Mouse (Mus musculus) embryonic facial prominence, embryonic 12.5 days (tissue): ENCODE results near the gene Gnat3. TPM values are rescaled to one million over a fixed set of nuclear protein-coding genes. Genes with fewer than 3 reads are reported as not detected.

ENCODE experiments used
- ATAC-seq: fragments of 200-750 bp; cut with Nextera tagmentation; 2 replicates; pipeline ENCODE4 v1.8.0; 2017; ENCODE audit not compliant: insufficient number of reproducible peaks, insufficient read depth, low FRiP score, low TSS enrichment
- H3K27ac ChIP-seq: fragments of 300-500 bp; sonication (generic); 2 replicates; pipeline ENCODE4 v1.5.1; 2016; ENCODE audit warnings: mild to moderate bottlenecking
- H3K27me3 ChIP-seq: fragments of 300-500 bp; sonication (generic); 2 replicates; pipeline ENCODE4 v1.6.1; 2016; ENCODE audit warnings: mild to moderate bottlenecking, moderate library complexity
- H3K36me3 ChIP-seq: fragments of 300-500 bp; sonication (generic); 2 replicates; pipeline ENCODE4 v1.6.1; 2016; ENCODE audit warnings: mild to moderate bottlenecking
- H3K4me1 ChIP-seq: fragments of 300-500 bp; sonication (generic); 2 replicates; pipeline ENCODE4 v1.6.1; 2016
- H3K4me2 ChIP-seq: fragments of 300-500 bp; sonication (generic); replicated peaks from 2 replicates; pipeline ENCODE4 v1.6.1; 2016; ENCODE audit warnings: mild to moderate bottlenecking, moderate library complexity
- H3K4me3 ChIP-seq: fragments of 300-500 bp; sonication (generic); 2 replicates; pipeline ENCODE4 v1.5.1; 2016; ENCODE audit warnings: mild to moderate bottlenecking
- H3K9ac ChIP-seq: fragments of 300-500 bp; sonication (generic); 2 replicates; pipeline ENCODE4 v1.6.1; 2016; ENCODE audit warnings: mild to moderate bottlenecking, moderate library complexity
- H3K9me3 ChIP-seq: fragments of 300-500 bp; sonication (generic); 2 replicates; pipeline ENCODE4 v1.6.1; 2016; ENCODE audit warnings: mild to moderate bottlenecking, moderate library complexity
- WGBS: fragments of 180-500 bp; shearing (Covaris S2); methylation state at CpG from one replicate; pipeline ENCODE4 v1.1.7; 2016; 5-methylcytosine and 5-hydroxymethylcytosine counted together
- polyA plus RNA-seq: library from polyadenylated mRNA; unstranded; fragments of >200 nt; fragmentation: Nextera tagmentation; extraction: Ambion mirVana; gene quantifications from 2 replicates; pipeline ENCODE4 v1.2.1, GENCODE M21; 2016

Gene Gnat3
- polyA plus RNA-seq, 1 experiment from 2014 or later, result 0.12 TPM

DNA sequence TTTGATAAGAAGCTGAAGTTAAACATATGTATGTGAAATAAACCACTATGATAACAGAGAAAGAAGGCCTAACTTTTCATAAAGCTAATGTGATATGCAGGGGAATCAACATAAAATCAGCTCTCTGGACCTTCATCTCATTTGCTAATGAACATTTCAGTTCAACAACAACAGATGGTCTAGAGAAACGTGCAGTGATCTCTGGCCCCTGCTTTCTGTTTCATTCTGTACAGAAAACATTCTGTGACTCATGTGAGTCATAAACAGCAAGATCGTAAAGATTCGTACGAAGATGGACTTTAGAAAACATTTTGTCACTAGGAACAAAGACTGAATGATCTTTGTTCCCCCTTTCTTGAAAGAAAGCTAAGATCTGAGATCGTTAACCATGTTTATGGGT lies 48.0 kb downstream of the Gnat3 start:
- 86% methylated on average over 5 of the region's 5 CpGs for WGBS
- H3K4me1 ChIP-seq, result no peaks in the 10 kb centered on the region
- no peak for ATAC-seq
- no peak overlapping the region for H3K4me3 ChIP-seq
- no peak overlapping the region for H3K27ac ChIP-seq
- no peak overlapping the region for H3K9ac ChIP-seq
- H3K9me3 ChIP-seq, result no peaks in the 10 kb centered on the region
- H3K36me3 ChIP-seq, result no peaks in the 10 kb centered on the region
- no peaks in the 10 kb centered on the region for H3K27me3 ChIP-seq
- no peak overlapping the region for H3K4me2 ChIP-seq

DNA sequence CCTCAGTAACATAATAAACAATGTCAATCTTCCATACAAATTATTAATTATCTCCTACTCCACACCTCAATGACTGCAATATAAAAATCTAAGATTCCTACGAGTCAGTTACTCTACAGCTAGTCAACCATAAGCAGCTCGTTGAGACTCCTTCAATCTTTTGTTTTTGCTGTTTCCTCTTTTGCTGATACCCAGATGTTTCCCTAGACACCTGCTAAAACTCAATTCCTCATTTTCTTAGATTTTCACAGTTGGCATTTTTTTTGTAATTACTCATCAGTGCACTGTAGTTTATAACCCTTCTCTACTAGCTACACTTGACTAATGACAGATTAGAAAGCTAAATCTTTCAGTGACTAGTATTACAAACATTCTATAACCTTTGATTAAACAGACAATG lies 50.8 kb downstream of the Gnat3 start:
- no peaks in the 10 kb centered on the region for H3K27me3 ChIP-seq
- ATAC-seq, result no peak
- H3K4me3 ChIP-seq, result no peak overlapping the region
- no peaks in the 10 kb centered on the region for H3K36me3 ChIP-seq
- no peaks in the 10 kb centered on the region for H3K4me1 ChIP-seq
- H3K9ac ChIP-seq, result no peak overlapping the region
- H3K27ac ChIP-seq, result no peak overlapping the region
- WGBS, result 65% methylated on average over 2 of the region's 2 CpGs
- H3K9me3 ChIP-seq, result no peaks in the 10 kb centered on the region
- no peak overlapping the region for H3K4me2 ChIP-seq

DNA sequence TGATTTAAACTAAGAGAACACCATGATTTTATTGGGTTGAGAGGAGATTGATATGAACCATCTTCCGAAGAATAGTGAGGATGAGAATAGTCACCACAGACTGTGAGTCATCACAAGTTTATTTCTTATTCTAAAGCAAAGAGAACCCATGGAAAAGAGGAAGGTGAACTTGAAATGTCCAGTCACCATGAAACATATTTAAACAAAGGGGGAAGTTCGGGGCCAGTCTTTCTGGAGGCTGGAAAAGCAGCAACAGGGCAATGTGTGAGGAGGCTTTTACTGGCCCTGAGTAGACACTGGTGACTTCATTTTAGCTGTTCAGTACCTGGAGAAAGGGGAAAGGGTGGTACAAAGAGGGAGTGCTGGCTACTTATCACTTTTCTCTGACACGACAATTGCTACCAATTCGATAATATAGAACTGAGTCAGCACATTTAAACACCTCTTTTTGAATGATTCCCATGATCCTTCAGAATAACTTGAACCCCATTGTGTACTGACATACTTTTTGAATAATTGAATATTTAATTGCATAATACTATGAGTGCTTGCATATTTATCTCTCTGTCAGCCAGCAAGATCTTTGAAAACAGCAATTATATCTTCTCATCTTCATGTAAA lies 52.0 kb downstream of the Gnat3 start:
- Histone ChIP-seq H3K4me3 (no peak overlapping the region), H3K9me3 (no peaks in the 10 kb centered on the region), H3K36me3 (no peaks in the 10 kb centered on the region), H3K9ac (no peak overlapping the region), H3K27me3 (no peaks in the 10 kb centered on the region), H3K4me1 (no peaks in the 10 kb centered on the region), H3K27ac (no peak overlapping the region), H3K4me2 (no peak overlapping the region)
- ATAC-seq, result no peak
- WGBS, result 88% methylated on average over 4 of the region's 4 CpGs

DNA sequence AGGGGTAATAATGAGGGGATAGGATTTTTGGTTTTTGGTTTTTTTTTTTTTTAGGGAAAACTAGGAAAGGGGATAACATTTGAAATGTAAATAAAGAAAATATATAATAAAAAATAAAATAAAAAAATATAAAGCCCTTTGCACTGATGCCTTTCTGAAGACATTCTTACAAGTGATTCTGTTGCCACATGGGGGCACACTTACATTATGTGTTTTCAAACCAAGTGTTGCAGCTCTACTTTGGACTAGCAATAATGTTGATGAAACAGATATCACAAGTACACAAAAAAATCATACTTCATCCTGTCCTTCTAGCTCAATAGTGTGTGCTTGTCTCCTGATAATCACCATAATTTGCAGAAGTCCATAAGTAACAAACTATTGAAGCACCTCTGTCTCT lies 61.0 kb downstream of the Gnat3 start:
- H3K36me3 ChIP-seq, result no peaks in the 10 kb centered on the region
- ATAC-seq, result no peak
- H3K4me3 ChIP-seq, result no peak overlapping the region
- H3K9me3 ChIP-seq, result no peaks in the 10 kb centered on the region
- no peak overlapping the region for H3K4me2 ChIP-seq
- H3K4me1 ChIP-seq, result no peaks in the 10 kb centered on the region
- no peaks in the 10 kb centered on the region for H3K27me3 ChIP-seq
- no peak overlapping the region for H3K27ac ChIP-seq
- H3K9ac ChIP-seq, result no peak overlapping the region

DNA sequence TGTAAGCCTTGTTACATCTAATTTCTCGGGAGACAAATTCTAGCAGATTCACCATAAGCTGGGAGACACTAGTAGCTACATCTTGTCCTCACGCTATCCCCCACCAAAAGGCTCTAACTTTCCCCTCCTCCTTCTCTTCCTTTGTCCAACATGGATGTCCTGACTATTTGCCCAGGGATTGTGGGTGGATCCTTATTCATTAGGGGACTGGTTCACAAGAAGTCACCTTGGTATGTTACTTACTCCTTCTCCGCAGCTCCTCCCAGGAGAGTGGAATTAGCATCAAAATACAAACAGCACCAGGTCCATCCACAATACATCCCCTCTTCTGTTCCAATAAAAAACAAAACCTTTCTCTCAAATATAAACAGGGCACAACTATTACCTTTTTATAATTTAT lies 65.2 kb downstream of the Gnat3 start:
- no peak overlapping the region for H3K4me2 ChIP-seq
- no peak for ATAC-seq
- H3K9me3 ChIP-seq, result no peaks in the 10 kb centered on the region
- H3K4me3 ChIP-seq, result no peak overlapping the region
- WGBS, result 88% methylated on average over 3 of the region's 3 CpGs
- no peak overlapping the region for H3K9ac ChIP-seq
- no peak overlapping the region for H3K27ac ChIP-seq
- no peaks in the 10 kb centered on the region for H3K36me3 ChIP-seq
- H3K4me1 ChIP-seq, result no peaks in the 10 kb centered on the region
- no peaks in the 10 kb centered on the region for H3K27me3 ChIP-seq

DNA sequence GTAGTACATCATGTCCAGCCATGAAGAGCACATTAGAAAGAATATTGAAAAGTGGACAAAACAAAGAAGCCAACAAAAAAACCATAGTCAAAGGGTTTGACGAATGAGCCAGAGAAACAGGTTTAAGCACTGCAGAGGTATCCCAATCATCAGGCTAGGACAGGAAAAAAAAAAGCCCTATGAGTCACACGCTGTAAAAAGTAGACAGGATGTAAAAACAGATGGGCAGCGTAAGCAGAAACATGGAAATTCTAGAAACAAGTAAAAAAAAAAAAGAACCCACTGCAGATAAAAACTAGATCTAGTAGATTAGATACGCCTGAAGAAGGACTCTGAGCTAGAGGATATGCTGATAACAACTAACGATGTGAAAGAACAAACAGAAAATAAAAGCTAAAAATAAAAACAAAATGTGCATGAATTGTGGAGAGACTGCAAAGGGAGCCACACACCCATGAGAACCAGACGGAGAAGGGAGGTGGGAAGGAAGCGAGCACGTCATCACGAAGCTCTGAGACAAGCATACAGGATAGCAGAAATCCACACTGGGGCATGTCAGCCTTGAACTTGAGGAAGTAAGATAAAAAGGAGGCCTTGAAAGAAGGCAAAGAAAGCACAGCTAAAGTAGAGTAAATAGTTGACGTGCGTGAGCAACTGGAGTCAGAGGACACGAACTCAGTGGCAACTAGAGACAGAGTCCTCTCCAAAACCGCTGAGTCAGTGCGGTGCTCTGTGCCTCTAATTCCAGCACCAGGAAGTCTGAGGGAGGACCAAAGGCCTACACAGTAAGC lies 73.7 kb downstream of the Gnat3 start:
- 82% methylated on average over 14 of the region's 14 CpGs for WGBS
- Histone ChIP-seq H3K27ac (no peak overlapping the region), H3K9ac (no peak overlapping the region), H3K36me3 (no peaks in the 10 kb centered on the region), H3K4me2 (no peak overlapping the region), H3K27me3 (no peaks in the 10 kb centered on the region), H3K4me3 (no peak overlapping the region), H3K9me3 (no peaks in the 10 kb centered on the region), H3K4me1 (no peaks in the 10 kb centered on the region)
- no peak for ATAC-seq

DNA sequence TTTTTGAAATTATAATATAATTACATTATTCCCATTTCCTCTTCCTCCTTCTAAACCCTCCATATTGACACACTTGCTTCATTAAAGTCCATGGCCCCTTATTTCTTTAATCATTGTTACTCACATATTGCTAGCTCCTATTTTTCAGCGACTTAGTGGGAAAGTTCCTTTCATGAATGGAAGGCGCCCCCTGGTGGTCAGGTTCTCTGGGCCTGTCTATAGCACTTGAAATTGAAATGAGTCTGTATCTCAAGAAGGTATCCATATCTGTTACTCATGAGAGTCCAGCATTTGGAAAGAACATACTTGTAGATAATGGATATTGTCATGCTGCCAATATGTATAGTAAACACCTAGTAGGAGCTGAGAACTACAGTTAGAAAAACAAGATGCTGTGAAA lies 80.7 kb downstream of the Gnat3 start:
- 6% methylated on average over 2 of the region's 2 CpGs for WGBS

DNA sequence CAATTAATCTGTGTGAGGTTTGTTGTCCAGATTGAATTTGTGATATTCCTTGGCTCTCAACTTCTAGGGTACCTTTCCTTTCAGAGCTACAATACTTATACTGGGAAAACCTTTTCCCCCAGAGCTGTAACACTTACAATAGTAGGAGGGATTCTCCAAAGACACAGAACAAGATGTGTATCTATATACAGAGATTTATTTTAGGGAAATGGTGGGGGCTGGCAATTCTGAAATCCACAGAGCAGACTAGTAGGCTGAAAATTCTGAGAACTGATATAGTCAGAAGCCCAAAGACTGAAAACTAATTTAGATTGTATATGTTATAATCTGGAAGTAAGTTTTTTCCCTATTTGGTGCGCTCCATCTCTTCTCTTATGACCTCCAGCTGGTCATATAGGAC lies 86.5 kb downstream of the Gnat3 start:
- no peaks in the 10 kb centered on the region for H3K27me3 ChIP-seq
- H3K4me1 ChIP-seq, result no peaks in the 10 kb centered on the region
- no peak overlapping the region for H3K4me3 ChIP-seq
- no peak overlapping the region for H3K9ac ChIP-seq
- ATAC-seq, result no peak
- H3K9me3 ChIP-seq, result no peaks in the 10 kb centered on the region
- H3K4me2 ChIP-seq, result no peak overlapping the region
- H3K36me3 ChIP-seq, result no peaks in the 10 kb centered on the region
- 85% methylated on average over 1 of the region's 1 CpGs for WGBS
- no peak overlapping the region for H3K27ac ChIP-seq

More for the DNA sequence above, 80.7 kb downstream of the Gnat3 start:
- H3K9me3 ChIP-seq, result no peaks in the 10 kb centered on the region
- no peak overlapping the region for H3K4me3 ChIP-seq
- H3K4me2 ChIP-seq, result no peak overlapping the region
- no peak for ATAC-seq
- no peaks in the 10 kb centered on the region for H3K36me3 ChIP-seq
- H3K4me1 ChIP-seq, result no peaks in the 10 kb centered on the region
- no peak overlapping the region for H3K27ac ChIP-seq
- H3K9ac ChIP-seq, result no peak overlapping the region
- H3K27me3 ChIP-seq, result no peaks in the 10 kb centered on the region

DNA sequence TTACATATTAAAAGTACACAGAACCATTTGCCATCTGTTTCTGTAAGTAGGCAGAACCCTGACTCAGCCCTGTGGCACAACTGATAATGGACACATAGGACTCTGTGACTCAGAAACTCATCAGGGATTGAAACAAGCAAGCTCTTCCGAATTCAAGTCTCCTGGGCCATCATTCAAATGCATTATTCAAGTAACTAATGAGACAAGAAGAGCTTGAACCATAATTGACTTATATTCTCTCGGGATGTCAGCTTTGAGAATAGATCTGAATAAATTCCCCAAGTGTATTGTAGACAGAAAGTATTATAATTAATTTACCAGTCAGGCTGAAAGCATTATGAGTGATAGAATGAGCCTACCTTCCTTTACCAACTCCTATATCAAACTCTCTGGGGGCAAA lies 93.0 kb downstream of the Gnat3 start:
- Histone ChIP-seq H3K27ac (no peak overlapping the region), H3K27me3 (no peaks in the 10 kb centered on the region), H3K4me2 (no peak overlapping the region), H3K4me1 (no peaks in the 10 kb centered on the region), H3K4me3 (no peak overlapping the region), H3K36me3 (no peaks in the 10 kb centered on the region), H3K9ac (no peak overlapping the region), H3K9me3 (no peaks in the 10 kb centered on the region)
- no peak for ATAC-seq
- 58% methylated on average over 2 of the region's 2 CpGs for WGBS

Other genes with a start within 250 kb of the Gnat3 start
- gene Cd36, start 73.7 kb upstream of the Gnat3 start, polyA plus RNA-seq, result 2.6 and 2.7 TPM in 2 replicates